Mouse (Mus musculus): ENCODE measurements around the gene Sptb. TPM values are rescaled to one million over a fixed set of nuclear protein-coding genes. Genes with fewer than 3 reads are reported as not detected.

Sptb gene
- polyA plus RNA-seq, 1 experiment from 2014 or later, result 0.39 TPM

DNA sequence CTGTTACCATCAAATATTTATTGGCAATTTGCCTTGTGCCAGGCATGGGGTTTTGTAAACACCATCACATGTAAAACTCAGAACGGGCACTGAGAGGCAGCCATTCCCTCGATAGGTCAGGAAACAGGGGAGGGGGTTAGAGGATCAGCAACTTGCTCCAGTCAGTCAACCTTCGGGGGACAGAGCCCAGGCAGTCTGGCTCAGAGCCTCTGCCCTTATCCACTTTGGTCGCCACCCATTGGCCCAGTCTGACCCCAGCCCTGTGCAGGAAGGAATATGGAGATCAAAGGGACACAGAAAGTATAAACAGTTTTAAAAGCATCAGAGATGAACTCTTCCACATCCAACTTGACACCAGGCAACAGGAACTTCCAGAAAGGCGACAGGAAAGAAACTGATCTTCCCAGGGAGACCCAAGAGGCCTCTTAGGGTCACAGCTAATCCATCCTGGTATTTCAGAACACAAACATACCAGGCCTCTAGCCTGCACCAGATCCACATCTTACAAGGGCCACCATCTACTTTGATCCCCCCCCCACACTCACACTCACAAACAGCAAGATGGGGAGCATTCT lies 40.3 kb downstream of the Sptb start:
- Histone ChIP-seq H3K9ac (no peak overlapping the region), H3K4me2 (no peak overlapping the region), H3K27me3 (no peaks in the 10 kb centered on the region), H3K36me3 (ENCODE audit: poor library complexity, severe bottlenecking) (no peaks in the 10 kb centered on the region), H3K9me3 (replicated peaks) (no peaks in the 10 kb centered on the region), H3K4me1 (peaks cover 1% of the 10 kb centered on the region), H3K27ac (no peak overlapping the region), H3K4me3 (no peak overlapping the region)
- no peak for ATAC-seq
- 54% methylated on average over 5 of the region's 5 CpGs for WGBS

GRCm38 (mm10) chr12:76668654-76669419 lies 41.5 kb downstream of the Sptb start:
- Histone ChIP-seq H3K4me1 (no peaks in the 10 kb centered on the region), H3K4me3 (no peak overlapping the region), H3K27me3 (no peaks in the 10 kb centered on the region), H3K36me3 (ENCODE audit: poor library complexity, severe bottlenecking) (no peaks in the 10 kb centered on the region), H3K9me3 (replicated peaks) (no peaks in the 10 kb centered on the region), H3K9ac (no peak overlapping the region), H3K27ac (no peak overlapping the region), H3K4me2 (no peak overlapping the region)
- ATAC-seq, result no peak
- WGBS, result 89% methylated on average over 7 of the region's 7 CpGs

DNA sequence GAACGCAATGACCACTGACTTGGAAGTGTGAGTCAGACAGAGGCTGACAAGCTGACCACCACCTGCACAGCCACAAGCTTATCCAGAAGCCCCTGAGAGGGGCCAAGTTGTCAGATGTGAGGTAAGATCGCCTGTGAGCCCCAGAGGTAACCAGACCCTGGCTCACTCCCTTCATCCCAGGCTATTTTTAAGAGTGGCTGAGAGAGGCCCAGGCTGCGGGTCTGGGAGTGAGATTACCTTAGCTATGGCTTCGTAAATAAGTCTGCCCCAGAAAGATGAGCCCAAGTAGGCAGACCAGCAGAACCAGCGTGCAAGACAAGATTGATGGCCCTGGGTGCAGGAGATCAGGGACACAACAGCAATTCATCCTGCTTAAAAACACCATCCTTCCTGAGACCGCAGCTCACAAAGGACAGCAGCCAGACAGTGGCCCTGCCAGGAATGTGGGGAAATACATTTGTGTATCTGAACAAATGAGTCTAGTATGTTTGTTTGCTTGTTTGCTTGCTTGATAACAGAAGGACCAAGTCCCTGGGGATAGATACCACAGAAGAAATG lies 58.5 kb downstream of the Sptb start:
- no peak for ATAC-seq
- no peaks in the 10 kb centered on the region; the same call in 1 of the 2 replicates for H3K27me3 ChIP-seq
- no peak overlapping the region for H3K4me2 ChIP-seq
- 91% methylated on average over 6 of the region's 6 CpGs for WGBS
- no peak overlapping the region for H3K9ac ChIP-seq
- H3K9me3 ChIP-seq (replicated peaks), result no peaks in the 10 kb centered on the region
- H3K4me1 ChIP-seq, result no peaks in the 10 kb centered on the region
- H3K27ac ChIP-seq, result no peak overlapping the region
- H3K4me3 ChIP-seq, result no peak overlapping the region
- H3K36me3 ChIP-seq (ENCODE audit: poor library complexity, severe bottlenecking), result no peaks in the 10 kb centered on the region

GRCm38 (mm10) chr12:76649708-76650687 lies 60.3 kb downstream of the Sptb start:
- Histone ChIP-seq H3K27ac (no peak overlapping the region), H3K4me2 (no peak overlapping the region), H3K4me1 (no peaks in the 10 kb centered on the region; the same call in 1 of the 2 replicates), H3K4me3 (no peak overlapping the region), H3K27me3 (no peaks in the 10 kb centered on the region; the same call in 1 of the 2 replicates), H3K9me3 (replicated peaks) (no peaks in the 10 kb centered on the region), H3K9ac (no peak overlapping the region), H3K36me3 (ENCODE audit: poor library complexity, severe bottlenecking) (no peaks in the 10 kb centered on the region)
- peak; percentile 19; the same call in 1 of the 2 replicates for ATAC-seq
- 39% methylated on average over 16 of the region's 16 CpGs for WGBS

DNA sequence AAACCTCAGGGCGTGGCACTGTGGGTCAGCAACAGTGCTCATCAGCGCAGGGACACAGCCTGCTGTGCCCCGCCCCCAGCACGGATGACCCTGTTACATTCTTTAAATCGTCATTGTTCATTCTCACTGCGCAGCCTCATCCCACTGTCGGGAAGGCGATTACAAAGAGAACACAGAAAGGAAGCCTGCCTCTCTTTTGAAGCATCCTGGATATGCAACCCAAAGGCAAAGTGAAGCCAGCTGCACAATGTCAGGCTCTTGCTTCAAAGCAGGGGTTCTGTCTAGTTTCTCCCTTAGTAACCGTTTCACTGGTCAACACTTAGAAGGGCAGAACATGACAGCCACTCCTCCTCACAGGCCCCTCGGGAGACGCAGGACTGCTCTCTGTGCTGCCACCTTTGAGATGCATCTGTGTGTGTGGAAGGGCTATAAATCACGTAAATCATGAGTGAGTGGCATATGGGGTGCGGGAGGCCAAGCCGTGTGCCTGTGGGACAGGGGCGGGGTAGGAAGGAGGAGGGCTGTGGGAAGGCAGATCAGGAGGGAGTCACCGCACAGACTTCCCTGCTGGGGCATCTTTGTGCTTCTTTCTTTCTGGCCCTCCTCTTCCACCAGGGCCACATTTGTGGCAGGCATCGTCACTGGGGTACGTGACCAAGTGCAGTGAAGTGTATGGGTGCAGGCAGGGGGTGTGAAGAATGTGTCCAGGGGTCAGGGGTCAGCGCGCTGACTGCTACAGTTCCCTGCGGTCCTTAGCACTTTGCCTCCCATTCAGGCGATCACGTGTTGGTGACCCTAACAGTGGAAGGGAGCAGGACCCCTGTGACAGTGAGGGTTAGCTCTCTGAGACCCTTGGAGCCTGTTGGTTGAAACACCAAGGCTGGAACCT lies 64.9 kb downstream of the Sptb start:
- Histone ChIP-seq H3K27ac (no peak overlapping the region), H3K9me3 (replicated peaks) (no peaks in the 10 kb centered on the region), H3K27me3 (no peaks in the 10 kb centered on the region; the same call in 1 of the 2 replicates), H3K9ac (0 out of 2 replicates have a peak overlapping the region, but pooled peaks have one; percentile 12), H3K36me3 (ENCODE audit: poor library complexity, severe bottlenecking) (no peaks in the 10 kb centered on the region), H3K4me2 (no peak overlapping the region), H3K4me1 (peaks cover 12% of the 10 kb centered on the region), H3K4me3 (no peak overlapping the region)
- WGBS, result 55% methylated on average over 23 of the region's 23 CpGs
- no peak for ATAC-seq

DNA sequence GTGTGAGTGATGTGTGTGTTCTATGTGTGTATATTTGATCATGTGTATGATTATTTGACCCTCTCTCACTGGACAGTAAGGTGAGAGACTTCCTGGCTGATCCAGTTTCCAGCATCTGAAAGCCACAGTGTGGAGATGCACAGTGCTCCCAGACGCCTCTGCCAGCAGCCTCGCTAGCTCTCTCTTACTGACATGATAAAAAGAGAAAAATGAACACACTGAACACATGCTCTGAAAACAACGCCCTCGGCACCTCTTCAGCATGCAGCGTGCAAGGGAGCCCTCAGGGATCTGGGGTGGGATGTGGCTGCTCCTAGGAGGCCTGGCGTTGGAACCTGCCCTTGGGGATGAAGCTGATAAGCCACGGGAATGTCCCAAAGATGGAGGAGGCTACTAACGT lies 66.7 kb downstream of the Sptb start:
- no peak for ATAC-seq
- Histone ChIP-seq H3K4me3 (no peak overlapping the region), H3K4me2 (no peak overlapping the region), H3K36me3 (ENCODE audit: poor library complexity, severe bottlenecking) (no peaks in the 10 kb centered on the region), H3K4me1 (peaks cover 13% of the 10 kb centered on the region), H3K9me3 (replicated peaks) (no peaks in the 10 kb centered on the region), H3K27ac (no peak overlapping the region), H3K27me3 (no peaks in the 10 kb centered on the region; the same call in 1 of the 2 replicates), H3K9ac (no peak overlapping the region)
- 81% methylated on average over 8 of the region's 8 CpGs for WGBS

DNA sequence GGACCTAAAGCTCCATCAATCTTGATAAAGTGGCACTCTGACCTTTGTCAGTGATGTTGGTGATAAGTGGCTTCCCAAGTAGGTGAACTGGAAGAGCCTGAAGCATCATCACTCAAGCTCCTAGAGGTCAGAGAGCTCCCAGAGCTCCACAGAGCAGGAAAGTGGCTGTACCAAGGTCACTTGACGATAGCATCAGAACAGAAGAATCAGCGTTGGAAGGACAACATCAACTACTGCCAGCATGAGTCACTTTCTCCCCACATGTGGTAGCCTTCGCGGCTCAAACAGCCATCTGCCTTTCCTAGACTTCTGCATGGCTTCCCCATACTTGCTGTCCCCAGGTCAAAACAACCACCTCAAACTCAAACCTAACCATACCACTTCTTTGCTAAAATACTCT lies 67.7 kb downstream of the Sptb start:
- peaks cover 13% of the 10 kb centered on the region for H3K4me1 ChIP-seq
- no peaks in the 10 kb centered on the region for H3K36me3 ChIP-seq (ENCODE audit: poor library complexity, severe bottlenecking)
- ATAC-seq, result no peak
- no peak overlapping the region for H3K9ac ChIP-seq
- H3K4me2 ChIP-seq, result no peak overlapping the region
- 91% methylated on average over 4 of the region's 4 CpGs for WGBS
- H3K27me3 ChIP-seq, result no peaks in the 10 kb centered on the region
- no peaks in the 10 kb centered on the region for H3K9me3 ChIP-seq (replicated peaks)
- H3K27ac ChIP-seq, result no peak overlapping the region
- H3K4me3 ChIP-seq, result no peak overlapping the region

DNA sequence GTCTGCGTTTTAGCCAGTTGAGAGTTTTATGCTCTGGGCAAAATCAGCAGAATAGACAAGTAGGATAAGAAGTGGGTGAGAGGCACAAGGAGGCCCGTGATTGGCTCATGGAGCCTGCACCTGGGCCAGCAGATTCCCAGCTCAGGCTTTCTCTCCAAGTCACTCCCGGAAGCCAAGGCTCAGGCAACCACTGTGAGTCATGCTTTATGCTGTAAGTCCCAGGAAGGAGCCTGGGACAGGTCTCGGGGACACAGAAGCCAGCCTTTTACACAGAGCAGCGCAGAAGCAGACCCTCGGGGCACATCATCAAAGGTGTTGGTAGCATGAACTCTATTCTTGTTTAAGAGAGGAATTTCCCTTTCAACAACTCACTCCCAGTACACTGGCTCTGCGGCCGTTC lies 69.7 kb downstream of the Sptb start:
- Histone ChIP-seq H3K4me1 (peaks cover 14% of the 10 kb centered on the region), H3K36me3 (ENCODE audit: poor library complexity, severe bottlenecking) (no peaks in the 10 kb centered on the region), H3K4me3 (no peak overlapping the region), H3K4me2 (peak overlapping the region; percentile 7; the same call in 1 of the 2 replicates), H3K9me3 (replicated peaks) (no peaks in the 10 kb centered on the region), H3K9ac (no peak overlapping the region), H3K27ac (no peak overlapping the region), H3K27me3 (no peaks in the 10 kb centered on the region)
- ATAC-seq, result peak; percentile 45; the same call in 1 of the 2 replicates
- 24% methylated on average over 8 of the region's 8 CpGs for WGBS

- Histone ChIP-seq H3K4me2 (peak overlapping the region; percentile 45), H3K9me3 (replicated peaks) (no peaks in the 10 kb centered on the region), H3K4me3 (no peak overlapping the region), H3K27me3 (no peaks in the 10 kb centered on the region), H3K27ac (peak overlapping the region; percentile 49), H3K9ac (0 out of 2 replicates have a peak overlapping the region, but pooled peaks have one; percentile 8), H3K36me3 (ENCODE audit: poor library complexity, severe bottlenecking) (no peaks in the 10 kb centered on the region), H3K4me1 (peaks cover 15% of the 10 kb centered on the region)
- ATAC-seq, result peak; percentile 89
- 33% methylated on average over 15 of the region's 15 CpGs for WGBS
Measured at GRCm38 (mm10) chr12:76634899-76635693, 75.3 kb downstream of the Sptb start.

DNA sequence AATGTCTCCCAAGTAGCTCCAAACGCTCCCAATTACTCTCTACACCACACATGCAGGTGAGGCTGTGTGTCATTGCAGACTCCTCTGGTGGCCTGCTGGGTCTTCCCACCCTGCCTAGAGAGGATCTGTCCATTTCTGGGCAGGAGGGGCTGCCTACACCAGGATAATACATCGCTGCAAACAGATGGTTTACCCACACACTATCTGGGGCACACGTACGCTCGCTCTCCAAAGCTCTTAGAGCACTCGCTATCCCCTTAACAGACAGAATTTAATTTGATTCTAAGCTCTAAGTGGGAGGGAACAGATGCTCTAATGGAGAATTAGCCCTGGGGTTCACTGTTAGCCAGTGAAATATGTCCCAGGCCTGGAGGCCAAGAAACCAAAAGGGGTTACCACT lies 87.0 kb downstream of the Sptb start:
- H3K9me3 ChIP-seq (replicated peaks), result no peaks in the 10 kb centered on the region
- H3K4me3 ChIP-seq, result no peak overlapping the region
- WGBS, result 82% methylated on average over 6 of the region's 6 CpGs
- H3K9ac ChIP-seq, result no peak overlapping the region
- no peak overlapping the region for H3K27ac ChIP-seq
- no peaks in the 10 kb centered on the region for H3K27me3 ChIP-seq
- H3K4me1 ChIP-seq, result peaks cover 4% of the 10 kb centered on the region
- no peak for ATAC-seq
- H3K4me2 ChIP-seq, result no peak overlapping the region
- H3K36me3 ChIP-seq (ENCODE audit: poor library complexity, severe bottlenecking), result no peaks in the 10 kb centered on the region

All from forebrain, embryonic 13.5 days (tissue).